Mouse (Mus musculus) ovary, postnatal 14 days (tissue): Measurements from ENCODE around the gene Zfp362.

Source experiments
- DNase-seq: peaks from one replicate; pipeline ENCODE4 v3.0.0; 2022; ENCODE audit warnings: low spot score

Zfp362 gene

GRCm38 (mm10) chr4:128801675-128802465 lies 4.0 kb downstream of the Zfp362 start:
- DNase-seq: no peak

GRCm38 (mm10) chr4:128796788-128797187 lies 9.1 kb downstream of the Zfp362 start:
- no peak for DNase-seq

GRCm38 (mm10) chr4:128795596-128795995 lies 10.2 kb downstream of the Zfp362 start:
- no peak for DNase-seq

GRCm38 (mm10) chr4:128794198-128794597 lies 11.6 kb downstream of the Zfp362 start:
- DNase-seq: no peak

- DNase-seq: no peak
Measured at GRCm38 (mm10) chr4:128793710-128794109, 12.1 kb downstream of the Zfp362 start.

GRCm38 (mm10) chr4:128789646-128790045 lies 16.2 kb downstream of the Zfp362 start:
- DNase-seq: no peak

GRCm38 (mm10) chr4:128788108-128788507 lies 17.7 kb downstream of the Zfp362 start:
- no peak for DNase-seq

GRCm38 (mm10) chr4:128787023-128787939 lies 18.6 kb downstream of the Zfp362 start:
- DNase-seq: no peak

GRCm38 (mm10) chr4:128785921-128786654 lies 19.8 kb downstream of the Zfp362 start:
- DNase-seq: no peak

- no peak for DNase-seq
Measured at GRCm38 (mm10) chr4:128784950-128785631, 20.8 kb downstream of the Zfp362 start.

GRCm38 (mm10) chr4:128782645-128783044 lies 23.2 kb downstream of the Zfp362 start:
- no peak for DNase-seq

GRCm38 (mm10) chr4:128782037-128782436 lies 23.8 kb downstream of the Zfp362 start:
- DNase-seq: no peak

GRCm38 (mm10) chr4:128777593-128777992 lies 28.3 kb downstream of the Zfp362 start:
- DNase-seq: no peak

- peak; percentile 75 for DNase-seq
Measured at GRCm38 (mm10) chr4:128776568-128777289, 29.1 kb downstream of the Zfp362 start.

- peak; percentile 51 for DNase-seq
Measured at GRCm38 (mm10) chr4:128774467-128774866, 31.4 kb downstream of the Zfp362 start.

- no peak for DNase-seq
Measured at GRCm38 (mm10) chr4:128773820-128774219, 32.0 kb downstream of the Zfp362 start.

- no peak for DNase-seq
Measured at GRCm38 (mm10) chr4:128770698-128771097, 35.1 kb downstream of the Zfp362 start.

- no peak for DNase-seq
Measured at GRCm38 (mm10) chr4:128769569-128770355, 36.1 kb downstream of the Zfp362 start.

- no peak for DNase-seq
Measured at GRCm38 (mm10) chr4:128768120-128768519, 37.7 kb downstream of the Zfp362 start.

- DNase-seq: no peak
Measured at GRCm38 (mm10) chr4:128766929-128767328, 38.9 kb downstream of the Zfp362 start.
